Mouse (Mus musculus) neural tube, embryonic 13.5 days (tissue): ENCODE results near the gene Abl2. TPM values are rescaled to one million over a fixed set of nuclear protein-coding genes. Genes with fewer than 3 reads are reported as not detected.

Source experiments
- ATAC-seq: fragments of 200-750 bp; cut with Nextera tagmentation; 2 replicates; pipeline ENCODE4 v1.8.0; 2017; ENCODE audit warnings: low read depth, mild to moderate bottlenecking, moderate TSS enrichment, moderate library complexity
- H3K27ac ChIP-seq: fragments of 300-500 bp; sonication (generic); replicated peaks from 2 replicates; pipeline ENCODE4 v1.5.1; 2015; ENCODE audit warnings: moderate library complexity, mild to moderate bottlenecking, inconsistent platforms
- H3K27me3 ChIP-seq: fragments of 300-500 bp; sonication (generic); 2 replicates; pipeline ENCODE4 v1.6.1; 2015; ENCODE audit warnings: mild to moderate bottlenecking, inconsistent platforms
- H3K36me3 ChIP-seq: fragments of 300-500 bp; sonication (generic); 2 replicates; pipeline ENCODE4 v1.6.1; 2015; ENCODE audit warnings: mild to moderate bottlenecking, inconsistent platforms
- H3K4me1 ChIP-seq: fragments of 300-500 bp; sonication (generic); replicated peaks from 2 replicates; pipeline ENCODE4 v1.6.1; 2015; ENCODE audit warnings: inconsistent platforms
- H3K4me2 ChIP-seq: fragments of 300-500 bp; sonication (generic); 2 replicates; pipeline ENCODE4 v1.6.1; 2015; ENCODE audit warnings: inconsistent platforms, mild to moderate bottlenecking, moderate library complexity
- H3K4me3 ChIP-seq: fragments of 300-500 bp; sonication (generic); 2 replicates; pipeline ENCODE4 v1.5.1; 2015; ENCODE audit warnings: mild to moderate bottlenecking, inconsistent platforms
- H3K9ac ChIP-seq: fragments of 300-500 bp; sonication (generic); 2 replicates; pipeline ENCODE4 v1.6.1; 2015; ENCODE audit warnings: moderate library complexity, mild to moderate bottlenecking, inconsistent platforms
- H3K9me3 ChIP-seq: fragments of 300-500 bp; sonication (generic); 2 replicates; pipeline ENCODE4 v1.6.1; 2016; ENCODE audit warnings: inconsistent platforms
- WGBS: fragments of 180-500 bp; shearing (Covaris S2); methylation state at CpG from one replicate; pipeline ENCODE4 v1.1.7; 2015; 5-methylcytosine and 5-hydroxymethylcytosine counted together
- polyA plus RNA-seq: library from polyadenylated mRNA; unstranded; fragments of >200 nt; fragmentation: Nextera tagmentation; extraction: Ambion mirVana; gene quantifications from 2 replicates; pipeline ENCODE4 v1.2.1, GENCODE M21; 2015

Abl2 gene
- polyA plus RNA-seq, 1 experiment from 2014 or later: 5.4 TPM

GRCm38 (mm10) chr1:156543999-156544398, 14.6 kb upstream of the Abl2 start:
- ATAC-seq: no peak

GRCm38 (mm10) chr1:156558950-156559640, 509 bp downstream of the Abl2 start:
- Histone ChIP-seq H3K9ac (peak overlapping the region; percentile 99), H3K36me3 (no peaks in the 10 kb centered on the region), H3K9me3 (no peaks in the 10 kb centered on the region), H3K4me1 (peaks cover 27% of the 10 kb centered on the region), H3K27me3 (no peaks in the 10 kb centered on the region), H3K4me3 (peak overlapping the region; percentile 93), H3K4me2 (peak overlapping the region; percentile 66), H3K27ac (peak overlapping the region; percentile 99)
- under 1% methylated on average over 55 of the region's 66 CpGs for WGBS
- peak; percentile 70 for ATAC-seq

More at GRCm38 (mm10) chr1:156543999-156544398, 14.6 kb upstream of the Abl2 start:
- WGBS: 43% methylated on average over 12 of the region's 12 CpGs
- no peak overlapping the region for H3K4me2 ChIP-seq
- no peaks in the 10 kb centered on the region for H3K36me3 ChIP-seq
- H3K9me3 ChIP-seq: no peaks in the 10 kb centered on the region
- no peak overlapping the region for H3K9ac ChIP-seq
- no peaks in the 10 kb centered on the region for H3K4me1 ChIP-seq
- H3K4me3 ChIP-seq: no peak overlapping the region
- no peak overlapping the region for H3K27ac ChIP-seq
- no peaks in the 10 kb centered on the region for H3K27me3 ChIP-seq

- WGBS: 14% methylated on average over 8 of the region's 8 CpGs
- H3K4me1 ChIP-seq: peaks cover 27% of the 10 kb centered on the region
- H3K9me3 ChIP-seq: no peaks in the 10 kb centered on the region
- H3K4me3 ChIP-seq: peak overlapping the region; percentile 93
- ATAC-seq: peak; percentile 37
- H3K4me2 ChIP-seq: peak overlapping the region; percentile 66
- no peaks in the 10 kb centered on the region for H3K27me3 ChIP-seq
- H3K36me3 ChIP-seq: no peaks in the 10 kb centered on the region
- H3K27ac ChIP-seq: peak overlapping the region; percentile 99
- H3K9ac ChIP-seq: peak overlapping the region; percentile 99
These were observed 1.0 kb downstream of the Abl2 start for GRCm38 (mm10) chr1:156559641-156560020.

- Histone ChIP-seq H3K27ac (no peak overlapping the region), H3K9ac (peak overlapping the region; percentile 26; the same call in 1 of the 2 replicates), H3K36me3 (no peaks in the 10 kb centered on the region), H3K4me3 (peak overlapping the region; percentile 93), H3K9me3 (no peaks in the 10 kb centered on the region), H3K4me1 (peaks cover 27% of the 10 kb centered on the region), H3K27me3 (no peaks in the 10 kb centered on the region), H3K4me2 (peak overlapping the region; percentile 66)
- 86% methylated on average over 9 of the region's 9 CpGs for WGBS
- no peak for ATAC-seq
These were observed 1.9 kb downstream of the Abl2 start for GRCm38 (mm10) chr1:156560500-156560899.

- WGBS: 64% methylated on average over 2 of the region's 2 CpGs
These were observed 6.7 kb downstream of the Abl2 start for GRCm38 (mm10) chr1:156565328-156565727.

GRCm38 (mm10) chr1:156566132-156566531, 7.5 kb downstream of the Abl2 start:
- Histone ChIP-seq H3K9me3 (no peaks in the 10 kb centered on the region), H3K36me3 (no peaks in the 10 kb centered on the region), H3K9ac (no peak overlapping the region), H3K27ac (no peak overlapping the region), H3K4me1 (peaks cover 12% of the 10 kb centered on the region), H3K4me2 (no peak overlapping the region), H3K27me3 (no peaks in the 10 kb centered on the region), H3K4me3 (no peak overlapping the region)
- WGBS: 99% methylated on average over 3 of the region's 3 CpGs
- ATAC-seq: no peak

More at GRCm38 (mm10) chr1:156565328-156565727, 6.7 kb downstream of the Abl2 start:
- no peak overlapping the region for H3K27ac ChIP-seq
- H3K4me2 ChIP-seq: no peak overlapping the region
- no peak overlapping the region for H3K4me3 ChIP-seq
- peaks cover 19% of the 10 kb centered on the region for H3K4me1 ChIP-seq
- no peaks in the 10 kb centered on the region for H3K36me3 ChIP-seq
- H3K9me3 ChIP-seq: no peaks in the 10 kb centered on the region
- no peak overlapping the region for H3K9ac ChIP-seq
- no peaks in the 10 kb centered on the region for H3K27me3 ChIP-seq
- no peak for ATAC-seq

GRCm38 (mm10) chr1:156569615-156570014, 11.0 kb downstream of the Abl2 start:
- Histone ChIP-seq H3K36me3 (no peaks in the 10 kb centered on the region), H3K27ac (no peak overlapping the region)
- ATAC-seq: no peak

GRCm38 (mm10) chr1:156572952-156573351, 14.4 kb downstream of the Abl2 start:
- Histone ChIP-seq H3K27ac (no peak overlapping the region), H3K4me3 (no peak overlapping the region), H3K4me1 (no peaks in the 10 kb centered on the region), H3K9me3 (no peaks in the 10 kb centered on the region), H3K36me3 (no peaks in the 10 kb centered on the region), H3K27me3 (no peaks in the 10 kb centered on the region), H3K9ac (no peak overlapping the region), H3K4me2 (no peak overlapping the region)
- WGBS: 79% methylated on average over 4 of the region's 4 CpGs
- no peak for ATAC-seq

More at GRCm38 (mm10) chr1:156569615-156570014, 11.0 kb downstream of the Abl2 start:
- Histone ChIP-seq H3K9me3 (no peaks in the 10 kb centered on the region), H3K4me1 (no peaks in the 10 kb centered on the region), H3K9ac (no peak overlapping the region), H3K4me3 (no peak overlapping the region), H3K27me3 (no peaks in the 10 kb centered on the region), H3K4me2 (no peak overlapping the region)
- 80% methylated on average over 4 of the region's 4 CpGs for WGBS

GRCm38 (mm10) chr1:156581149-156581548, 22.6 kb downstream of the Abl2 start:
- H3K4me1 ChIP-seq: peaks cover 7% of the 10 kb centered on the region
- no peaks in the 10 kb centered on the region for H3K36me3 ChIP-seq
- H3K9ac ChIP-seq: no peak overlapping the region
- peak overlapping the region; percentile 28 for H3K27ac ChIP-seq
- no peak overlapping the region for H3K4me3 ChIP-seq
- ATAC-seq: 0 out of 2 replicates have a peak, but pooled peaks have one; percentile 47
- H3K9me3 ChIP-seq: no peaks in the 10 kb centered on the region
- H3K27me3 ChIP-seq: no peaks in the 10 kb centered on the region
- no peak overlapping the region for H3K4me2 ChIP-seq
- 79% methylated on average over 11 of the region's 11 CpGs for WGBS

GRCm38 (mm10) chr1:156584175-156584574, 25.6 kb downstream of the Abl2 start:
- WGBS: 81% methylated on average over 1 of the region's 1 CpGs
- no peaks in the 10 kb centered on the region for H3K9me3 ChIP-seq

GRCm38 (mm10) chr1:156585512-156585911, 26.9 kb downstream of the Abl2 start:
- Histone ChIP-seq H3K9me3 (no peaks in the 10 kb centered on the region), H3K4me1 (peaks cover 4% of the 10 kb centered on the region), H3K27me3 (no peaks in the 10 kb centered on the region), H3K4me2 (no peak overlapping the region), H3K4me3 (no peak overlapping the region), H3K9ac (no peak overlapping the region), H3K27ac (no peak overlapping the region), H3K36me3 (no peaks in the 10 kb centered on the region)
- 74% methylated on average over 3 of the region's 3 CpGs for WGBS
- no peak for ATAC-seq

More at GRCm38 (mm10) chr1:156584175-156584574, 25.6 kb downstream of the Abl2 start:
- H3K27me3 ChIP-seq: no peaks in the 10 kb centered on the region
- no peak overlapping the region for H3K4me2 ChIP-seq
- H3K9ac ChIP-seq: no peak overlapping the region
- no peaks in the 10 kb centered on the region for H3K36me3 ChIP-seq
- ATAC-seq: no peak
- H3K4me1 ChIP-seq: peaks cover 7% of the 10 kb centered on the region
- H3K4me3 ChIP-seq: no peak overlapping the region
- no peak overlapping the region for H3K27ac ChIP-seq

GRCm38 (mm10) chr1:156589811-156590305, 31.3 kb downstream of the Abl2 start:
- H3K27me3 ChIP-seq: no peaks in the 10 kb centered on the region
- H3K36me3 ChIP-seq: no peaks in the 10 kb centered on the region
- no peak for ATAC-seq
- H3K4me3 ChIP-seq: no peak overlapping the region
- no peak overlapping the region for H3K4me2 ChIP-seq
- H3K9me3 ChIP-seq: no peaks in the 10 kb centered on the region
- no peaks in the 10 kb centered on the region; the same call in 1 of the 2 replicates for H3K4me1 ChIP-seq
- WGBS: 89% methylated on average over 3 of the region's 3 CpGs
- H3K27ac ChIP-seq: no peak overlapping the region
- H3K9ac ChIP-seq: no peak overlapping the region
